ENCODE assay signal across 18 mouse cellular contexts in genomic region chr17:73217274-73217673, GRCm38 (mm10).
"Had no signal": no experiment of that assay in that cellular context is flagged by ENCODE, and none has a peak within 500 bp of the region (broad histone marks: within the 10 kb centered on the region; RNA-seq: fewer than 3 reads in every experiment).

No protein-coding gene starts in this region.

- H3K4me3 ChIP-seq: liver, embryonic 12.5 days; liver, embryonic 15.5 days; midbrain, embryonic 12.5 days; midbrain, embryonic 15.5 days; myocyte; neural tube, embryonic 13.5 days had no signal

- ATAC-seq: liver, embryonic 12.5 days; midbrain, embryonic 15.5 days had no signal

- H3K9me3 ChIP-seq: liver, embryonic 12.5 days; liver, embryonic 15.5 days; midbrain, embryonic 12.5 days; midbrain, embryonic 15.5 days; neural tube, embryonic 13.5 days had no signal

- H3K9ac ChIP-seq: liver, embryonic 12.5 days; liver, embryonic 15.5 days; midbrain, embryonic 12.5 days; midbrain, embryonic 15.5 days; neural tube, embryonic 13.5 days had no signal

- H3K4me2 ChIP-seq: liver, embryonic 12.5 days; liver, embryonic 15.5 days; midbrain, embryonic 12.5 days; midbrain, embryonic 15.5 days; neural tube, embryonic 13.5 days had no signal

- H3K27me3 ChIP-seq: liver, embryonic 12.5 days; liver, embryonic 15.5 days; midbrain, embryonic 12.5 days; midbrain, embryonic 15.5 days; neural tube, embryonic 13.5 days had no signal

- H3K27ac ChIP-seq: liver, embryonic 12.5 days; liver, embryonic 15.5 days; midbrain, embryonic 12.5 days; midbrain, embryonic 15.5 days; neural tube, embryonic 13.5 days had no signal

- H3K36me3 ChIP-seq: liver, embryonic 12.5 days; liver, embryonic 15.5 days; midbrain, embryonic 12.5 days; midbrain, embryonic 15.5 days; neural tube, embryonic 13.5 days had no signal

- DNase-seq: kidney, adult 18-20 months; kidney, adult 9 months; kidney, postnatal 14 days; kidney, postnatal 4 days; layer of hippocampus, adult 9-11 months; lung, adult 2 months; lung, postnatal 14 days; lung, postnatal 4 days; retina, postnatal 1 day; right cerebral cortex, postnatal 25 days; spleen, adult 18-20 months; thymus, postnatal 25 days had no signal
